Mouse (Mus musculus) left cerebral cortex, postnatal 4 days (tissue): ENCODE results near the gene Arvcf. TPM values are rescaled to one million over a fixed set of nuclear protein-coding genes. Genes with fewer than 3 reads are reported as not detected.

Experiments used
- microRNA-seq: library from miRNA; unstranded; fragments of <30 nt; microRNA quantifications from one replicate; pipeline ENCODE4 v1.2.0, GENCODE M21; 2022
- total RNA-seq, 2 experiments: library from RNA; stranded (reverse); gene quantifications; 2 replicates each; pipeline ENCODE4 v1.2.3; 2021

Gene Arvcf
- total RNA-seq, 2 experiments from 2014 or later, result 74.7 to 80.3 TPM

Small RNAs within 50 kb of the gene (microRNA-seq; reads per million reads assigned to microRNA genes)
- gene Gm26219 (not detected), gene Mir185 (147 reads per million, percentile 54 among the genes with 10 or more reads in this experiment)

Other genes with a start within 250 kb of the Arvcf start
- 10 to 100 TPM; 63.1 to 63.3 TPM for gene Rtn4r, start 220.5 kb upstream of the Arvcf start, total RNA-seq
- not detected for gene Ccdc188, start 130.3 kb upstream of the Arvcf start, total RNA-seq
- gene Zdhhc8, start 113.0 kb upstream of the Arvcf start, total RNA-seq, result 10 to 100 TPM; 53.8 to 54.4 TPM
- gene Trmt2a, start 99.5 kb upstream of the Arvcf start, total RNA-seq, result 10 to 100 TPM; 59.3 to 62.3 TPM
- 100 to 1,000 TPM; 158 to 160 TPM for gene Ranbp1, start 99.5 kb upstream of the Arvcf start, total RNA-seq
- gene Gm49776, start 89.9 kb upstream of the Arvcf start, total RNA-seq, result not detected
- gene Dgcr8, start 58.9 kb upstream of the Arvcf start, total RNA-seq, result 10 to 100 TPM; 55.6 to 58.4 TPM
- gene Tango2, start 79 bp upstream of the Arvcf start, total RNA-seq, result 10 to 100 TPM; 75.0 to 84.7 TPM
- 10 to 100 TPM; 22.2 to 24.0 TPM for gene Txnrd2, start 78.2 kb downstream of the Arvcf start, total RNA-seq
- gene Comt, start 78.7 kb downstream of the Arvcf start, total RNA-seq, result 10 to 100 TPM; 55.5 to 57.3 TPM
- 1 to 10 TPM; 9.0 to 9.2 TPM for gene Gnb1l, start 150.5 kb downstream of the Arvcf start, total RNA-seq
- 10 to 100 TPM; 11.7 to 11.9 TPM for gene Rtl10, start 150.7 kb downstream of the Arvcf start, total RNA-seq
- gene Tbx1, start 242.5 kb downstream of the Arvcf start, total RNA-seq, result 1 to 10 TPM; 1.2 TPM